Mouse (Mus musculus): Measurements from ENCODE around the gene Trpc7. TPM values are rescaled to one million over a fixed set of nuclear protein-coding genes. Genes with fewer than 3 reads are reported as not detected.

Trpc7 gene
- total RNA-seq, 2 experiments from 2014 or later, result 1.6 to 2.5 TPM

- no peak for TF ChIP-seq CTCF (conservative IDR thresholded peaks at IDR 0.05)
- DNase-seq (ENCODE audit: low spot score in 2 of 2), result no peak
These were observed 41.3 kb downstream of the Trpc7 start for GRCm38 (mm10) chr13:56854506-56854905.

GRCm38 (mm10) chr13:56853436-56853835 lies 42.4 kb downstream of the Trpc7 start:
- Histone ChIP-seq H3K27ac (no peak overlapping the region), H3K4me3 (no peak overlapping the region)
- peak; percentile 29 to 44 for DNase-seq (ENCODE audit: low spot score in 2 of 2)
- TF ChIP-seq CTCF (conservative IDR thresholded peaks at IDR 0.05), result no peak

More at GRCm38 (mm10) chr13:56854506-56854905, 41.3 kb downstream of the Trpc7 start:
- Histone ChIP-seq H3K4me3 (no peak overlapping the region), H3K27ac (no peak overlapping the region)

- no peak overlapping the region for H3K27ac ChIP-seq
- no peak for TF ChIP-seq CTCF (conservative IDR thresholded peaks at IDR 0.05)
These were observed 49.9 kb downstream of the Trpc7 start for GRCm38 (mm10) chr13:56845866-56846265.

GRCm38 (mm10) chr13:56815471-56815870 lies 80.3 kb downstream of the Trpc7 start:
- no peak for DNase-seq (ENCODE audit: low spot score in 2 of 2)
- Histone ChIP-seq H3K4me3 (no peak overlapping the region), H3K27ac (no peak overlapping the region)
- no peak for TF ChIP-seq CTCF (conservative IDR thresholded peaks at IDR 0.05)

More at GRCm38 (mm10) chr13:56845866-56846265, 49.9 kb downstream of the Trpc7 start:
- DNase-seq (ENCODE audit: low spot score in 2 of 2), result no peak
- H3K4me3 ChIP-seq, result no peak overlapping the region

GRCm38 (mm10) chr13:56806776-56807490 lies 88.9 kb downstream of the Trpc7 start:
- peak; percentile 82 to 96 for DNase-seq (ENCODE audit: low spot score in 2 of 2)
- peak overlapping the region; percentile 73 for H3K27ac ChIP-seq
- H3K4me3 ChIP-seq, result peak overlapping the region; percentile 53
- TF ChIP-seq CTCF (conservative IDR thresholded peaks at IDR 0.05), result peak; percentile 99

- Histone ChIP-seq H3K4me3 (no peak overlapping the region), H3K27ac (no peak overlapping the region)
- no peak for DNase-seq (ENCODE audit: low spot score in 2 of 2)
- no peak for TF ChIP-seq CTCF (conservative IDR thresholded peaks at IDR 0.05)
These were observed 90.7 kb downstream of the Trpc7 start for GRCm38 (mm10) chr13:56805131-56805530.

GRCm38 (mm10) chr13:56797459-56797858 lies 98.3 kb downstream of the Trpc7 start:
- H3K4me3 ChIP-seq, result no peak overlapping the region
- no peak for DNase-seq (ENCODE audit: low spot score in 2 of 2)
- no peak overlapping the region for H3K27ac ChIP-seq
- no peak for TF ChIP-seq CTCF (conservative IDR thresholded peaks at IDR 0.05)

- H3K4me3 ChIP-seq, result no peak overlapping the region
- no peak for TF ChIP-seq CTCF (conservative IDR thresholded peaks at IDR 0.05)
- H3K27ac ChIP-seq, result no peak overlapping the region
- DNase-seq (ENCODE audit: low spot score in 2 of 2), result no peak
These were observed 100.3 kb downstream of the Trpc7 start for GRCm38 (mm10) chr13:56795501-56795900.

- no peak overlapping the region for H3K27ac ChIP-seq
- TF ChIP-seq CTCF (conservative IDR thresholded peaks at IDR 0.05), result no peak
- DNase-seq (ENCODE audit: low spot score in 2 of 2), result no peak
- H3K4me3 ChIP-seq, result no peak overlapping the region
These were observed 101.4 kb downstream of the Trpc7 start for GRCm38 (mm10) chr13:56794441-56794840.

GRCm38 (mm10) chr13:56792844-56793243 lies 102.9 kb downstream of the Trpc7 start:
- DNase-seq (ENCODE audit: low spot score in 2 of 2), result no peak
- no peak overlapping the region for H3K27ac ChIP-seq
- TF ChIP-seq CTCF (conservative IDR thresholded peaks at IDR 0.05), result no peak

GRCm38 (mm10) chr13:56790683-56791082 lies 105.1 kb downstream of the Trpc7 start:
- TF ChIP-seq CTCF (conservative IDR thresholded peaks at IDR 0.05), result no peak
- no peak for DNase-seq (ENCODE audit: low spot score in 2 of 2)
- Histone ChIP-seq H3K4me3 (no peak overlapping the region), H3K27ac (no peak overlapping the region)

More at GRCm38 (mm10) chr13:56792844-56793243, 102.9 kb downstream of the Trpc7 start:
- no peak overlapping the region for H3K4me3 ChIP-seq

GRCm38 (mm10) chr13:56782621-56783020 lies 113.2 kb downstream of the Trpc7 start:
- Histone ChIP-seq H3K27ac (peak overlapping the region; percentile 57), H3K4me3 (no peak overlapping the region; the same call in 1 of the 2 replicates)
- no peak for TF ChIP-seq CTCF (conservative IDR thresholded peaks at IDR 0.05)
- DNase-seq (ENCODE audit: low spot score in 2 of 2), result peak in 1 of 2 experiments; percentile 74

- no peak for TF ChIP-seq CTCF (conservative IDR thresholded peaks at IDR 0.05)
- DNase-seq (ENCODE audit: low spot score in 2 of 2), result no peak
These were observed 114.1 kb downstream of the Trpc7 start for GRCm38 (mm10) chr13:56781697-56782096.

More at GRCm38 (mm10) chr13:56781697-56782096, 114.1 kb downstream of the Trpc7 start:
- Histone ChIP-seq H3K27ac (peak overlapping the region; percentile 57), H3K4me3 (no peak overlapping the region)

Measured in layer of hippocampus, adult 2 months (tissue).